Mouse (Mus musculus): ENCODE measurements around the gene Gm49345.
"Not testable (repeated sequence)": the region's sequence is repeated elsewhere in the genome, so short reads cannot be mapped to it uniquely, and the experiment has no call there.

Gene Gm49345

DNA sequence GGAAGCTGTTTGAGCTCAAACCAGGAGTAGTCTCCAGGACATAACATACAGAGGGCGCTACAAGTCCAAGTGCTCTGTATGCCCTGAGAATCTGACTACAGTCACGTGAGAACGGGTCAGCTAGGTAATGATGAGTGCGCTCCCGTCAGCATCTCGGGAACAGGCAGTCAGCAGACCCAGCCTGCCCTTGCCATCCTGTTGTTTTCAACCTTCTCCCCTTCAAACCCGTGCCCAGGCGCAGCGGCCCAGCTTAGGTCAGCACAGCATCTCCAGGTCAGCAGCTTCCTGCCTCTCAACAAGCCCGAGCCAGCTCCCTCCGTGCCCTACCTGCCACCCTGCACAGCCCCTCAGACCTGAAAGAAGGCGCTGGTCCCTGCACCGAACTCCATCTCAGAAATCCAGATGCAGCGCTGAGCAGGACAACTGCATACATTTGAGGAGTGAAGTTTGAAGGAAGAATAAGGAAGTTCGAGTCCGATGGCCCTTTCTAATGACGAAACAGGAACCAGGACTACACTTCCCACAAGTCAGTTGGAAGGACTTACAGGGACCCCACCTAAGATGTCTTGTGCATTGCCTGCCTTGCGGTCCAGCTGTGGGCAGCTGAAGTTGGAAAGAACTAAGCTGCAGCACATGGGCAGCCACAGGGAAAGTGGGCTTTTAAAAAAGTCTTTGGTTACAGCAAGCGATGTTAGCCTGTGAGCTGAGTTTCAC lies at the start of gene Gm49345, which contains the start of gene Zfp729a:
Gene Gm49345, minus strand, starts transcription at position 476 of the 714 bp plus-strand sequence.
Gene Zfp729a, minus strand, starts transcription at position 498 of the 714 bp plus-strand sequence.
- DNase-seq (ENCODE audit: low spot score), result peak; percentile 84

DNA sequence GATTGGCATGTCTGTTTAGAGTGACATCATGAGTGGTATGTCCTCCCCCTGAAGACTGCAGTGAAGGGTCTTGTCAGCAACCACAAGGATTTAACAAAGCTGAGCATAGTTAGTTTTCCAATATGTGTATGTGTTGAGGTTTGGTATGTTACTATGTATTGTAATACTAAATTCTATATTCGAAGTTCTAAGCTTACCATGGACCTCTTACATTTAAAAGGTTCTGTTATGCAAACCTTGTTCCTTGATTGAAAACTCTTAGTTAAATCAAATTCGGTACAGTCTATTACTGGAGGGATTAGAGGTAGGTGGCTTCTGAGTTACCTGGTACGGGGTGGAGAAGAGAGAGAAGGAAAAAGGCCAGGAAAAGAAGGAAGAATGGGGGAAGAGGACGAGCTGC lies 49.4 kb upstream of the Gm49345 start, which contains the start of gene Zfp738:
Gene Zfp738, minus strand, starts transcription at position 101 of the 400 bp plus-strand sequence.
- DNase-seq (ENCODE audit: low spot score), result no peak

DNA sequence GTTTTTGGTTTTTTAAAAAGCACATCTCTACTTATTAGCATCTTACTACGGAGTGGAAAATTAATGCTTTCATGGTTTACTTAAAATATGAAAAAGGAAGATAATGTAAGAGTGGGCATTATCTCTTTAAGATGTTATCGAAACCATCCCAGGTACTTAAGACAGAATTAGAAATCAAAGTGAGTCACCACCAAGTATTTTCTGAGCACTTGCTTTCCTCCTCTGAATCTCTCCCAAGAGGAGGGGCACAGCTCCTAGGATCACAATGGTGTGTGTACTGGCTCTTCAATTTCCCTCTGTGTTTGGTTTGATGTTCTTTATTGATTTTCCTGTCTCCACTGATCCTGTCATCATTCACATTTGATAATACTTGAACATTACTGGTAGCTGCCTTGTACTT lies 46.3 kb upstream of the Gm49345 start:
- not testable (repeated sequence) for DNase-seq (ENCODE audit: low spot score)

DNA sequence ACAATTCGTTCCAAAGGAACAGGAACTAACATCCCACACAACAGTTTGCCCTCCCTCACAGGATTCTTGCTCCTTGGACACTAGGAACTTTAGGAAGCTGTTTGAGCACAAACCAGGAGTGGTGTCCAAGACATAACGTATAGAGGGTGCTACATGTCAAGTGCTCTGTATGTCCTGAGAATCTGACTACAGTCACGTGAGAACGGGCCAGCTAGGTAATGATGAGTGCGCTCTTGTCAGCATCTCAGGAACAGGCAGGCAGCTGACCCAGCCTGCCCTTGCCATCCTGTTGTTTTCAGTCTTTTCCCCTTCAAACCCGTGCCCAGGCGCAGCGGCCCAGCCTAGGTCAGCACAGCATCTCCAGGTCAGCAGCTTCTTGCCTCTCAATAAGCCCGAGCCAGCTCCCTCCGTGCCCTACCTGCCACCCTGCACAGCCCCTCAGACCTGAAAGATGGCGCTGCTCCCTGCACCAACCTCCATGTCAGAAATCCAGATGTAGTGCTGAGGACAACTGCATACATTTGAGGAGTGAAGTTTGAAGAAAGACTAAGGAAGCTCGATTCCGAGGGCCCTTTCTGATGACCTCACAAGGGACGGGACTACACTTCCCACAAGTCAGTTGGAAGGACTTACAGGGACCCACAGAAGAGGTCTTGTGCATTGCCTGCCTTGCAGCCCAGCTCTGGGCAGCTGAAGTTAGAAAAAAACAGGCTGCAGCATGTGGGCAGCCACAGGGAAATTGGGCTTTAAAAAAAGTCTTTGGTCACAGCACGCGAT lies 45.6 kb upstream of the Gm49345 start:
- peak; percentile 78 for DNase-seq (ENCODE audit: low spot score)

DNA sequence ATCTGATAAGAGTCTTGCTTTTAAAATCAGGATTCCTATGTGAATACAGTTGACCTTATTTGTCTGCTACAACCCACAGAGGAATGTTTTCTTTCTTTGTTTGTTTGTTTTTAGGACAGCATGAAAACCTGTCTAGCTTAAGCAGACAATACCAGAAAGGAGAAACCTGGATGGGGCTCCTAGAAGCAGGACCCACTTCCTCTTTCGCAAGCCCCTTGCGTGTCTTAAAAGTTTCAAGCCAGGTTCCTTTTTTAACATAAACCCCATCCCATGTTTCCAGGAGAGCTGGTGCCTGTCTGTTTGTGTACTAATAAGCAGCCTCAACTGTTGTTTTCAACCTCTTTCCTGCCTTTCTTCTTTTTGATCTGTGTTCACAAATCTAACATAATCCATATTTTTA lies 37.3 kb upstream of the Gm49345 start:
- no peak for DNase-seq (ENCODE audit: low spot score)

DNA sequence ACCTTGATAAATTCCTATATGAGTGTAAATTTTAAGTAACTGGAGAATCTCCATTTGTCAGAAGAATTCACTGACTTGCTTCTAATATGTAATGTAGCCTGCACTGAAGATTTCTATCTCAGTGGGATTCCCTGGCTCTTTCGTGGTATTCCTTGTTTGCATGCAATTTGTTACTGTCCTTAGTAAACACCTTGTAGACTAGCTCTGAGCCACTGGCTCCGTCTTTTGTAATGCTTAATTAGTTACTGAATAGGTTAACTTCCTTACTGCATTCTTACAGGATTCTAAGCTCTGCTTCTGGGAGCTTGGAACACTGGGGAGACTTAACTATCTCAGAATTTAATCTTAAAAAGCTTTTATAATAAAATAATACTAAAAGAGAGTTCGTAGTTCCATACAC lies 14.9 kb upstream of the Gm49345 start:
- no peak for DNase-seq (ENCODE audit: low spot score)

DNA sequence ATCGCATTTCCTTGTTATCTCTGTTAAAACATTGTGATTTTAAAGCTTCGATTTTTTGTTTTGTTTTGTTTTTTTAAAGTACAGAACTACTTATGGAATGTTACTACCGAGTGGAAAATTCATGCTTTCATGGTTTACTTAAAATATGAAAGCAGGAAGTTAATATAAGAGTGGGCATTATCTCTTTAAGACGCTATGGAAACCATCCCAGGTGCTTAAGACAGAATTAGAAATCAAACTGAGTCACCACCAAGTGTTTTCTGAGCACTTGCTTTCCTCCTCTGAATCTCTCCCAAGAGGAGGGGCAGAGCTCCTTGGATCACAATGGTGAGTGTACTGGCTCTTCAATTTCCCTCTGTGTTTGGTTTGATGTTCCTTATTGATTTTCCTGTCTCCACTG lies 27.5 kb downstream of the Gm49345 start:
- DNase-seq (ENCODE audit: low spot score), result no peak

DNA sequence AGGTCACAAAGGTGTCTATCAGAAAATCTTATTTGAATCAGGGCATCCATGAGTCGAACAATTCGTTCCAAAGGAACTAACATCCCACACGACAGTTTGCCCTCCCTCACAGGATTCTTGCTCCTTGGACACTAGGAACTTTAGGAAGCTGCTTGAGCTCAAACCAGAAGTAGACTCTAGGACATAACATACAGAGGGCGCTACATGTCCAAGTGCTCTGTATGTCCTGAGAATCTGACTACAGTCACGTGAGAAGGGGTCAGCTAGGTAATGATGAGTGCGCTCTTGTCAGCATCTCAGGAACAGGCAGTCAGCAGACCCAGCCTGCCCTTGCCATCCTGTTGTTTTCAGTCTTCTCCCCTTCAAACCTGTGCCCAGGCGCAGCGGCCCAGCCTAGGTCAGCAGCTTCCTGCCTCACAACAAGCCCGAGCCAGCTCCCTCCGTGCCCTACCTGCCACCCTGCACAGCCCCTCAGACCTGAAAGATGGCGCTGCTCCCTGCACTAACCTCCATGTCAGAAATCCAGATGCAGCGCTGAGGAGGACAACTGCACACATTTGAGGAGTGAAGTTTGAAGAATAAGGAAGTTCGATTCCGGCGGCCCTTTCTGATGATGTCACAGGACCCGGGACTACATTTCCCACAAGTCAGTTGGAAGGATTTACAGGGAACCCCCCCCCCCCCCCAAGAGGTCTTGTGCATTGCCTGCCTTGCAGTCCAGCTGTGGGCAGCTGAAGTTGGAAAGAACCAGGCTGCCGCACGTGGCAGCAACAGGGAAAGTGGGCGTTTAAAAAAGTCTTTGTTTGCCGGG lies 28.3 kb downstream of the Gm49345 start, which contains the start of gene Zfp729b:
Gene Zfp729b, minus strand, starts transcription at position 642 of the 811 bp plus-strand sequence.
- peak; percentile 93 for DNase-seq (ENCODE audit: low spot score)

DNA sequence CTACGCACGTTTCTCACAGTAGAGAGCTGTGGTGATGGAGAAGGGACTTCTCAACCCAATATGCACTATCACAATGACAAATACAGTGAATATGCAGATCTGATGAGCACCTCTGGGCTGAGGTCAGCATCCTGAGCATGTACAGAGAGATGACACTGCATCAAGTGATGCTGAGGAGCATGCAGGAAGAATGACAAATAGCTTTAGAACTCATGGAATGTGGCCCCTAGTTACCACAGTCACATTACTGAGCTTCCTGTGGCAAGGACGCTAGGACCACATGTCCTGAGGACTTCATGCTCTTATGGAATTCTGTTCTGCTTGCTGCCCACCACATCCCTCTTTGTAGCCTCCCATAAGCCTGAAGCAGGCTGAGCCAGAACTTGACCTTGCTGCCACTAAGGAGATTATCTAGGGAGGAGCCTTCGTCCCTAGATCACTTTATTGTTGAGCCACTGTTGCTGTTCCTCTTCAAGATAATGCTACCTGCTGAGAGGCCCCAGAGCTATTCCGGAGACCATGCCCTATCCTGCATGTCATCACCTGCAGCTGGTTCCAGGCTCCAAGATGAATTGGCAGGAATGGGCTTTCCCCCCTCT lies 64.9 kb downstream of the Gm49345 start:
- DNase-seq (ENCODE audit: low spot score), result no peak

DNA sequence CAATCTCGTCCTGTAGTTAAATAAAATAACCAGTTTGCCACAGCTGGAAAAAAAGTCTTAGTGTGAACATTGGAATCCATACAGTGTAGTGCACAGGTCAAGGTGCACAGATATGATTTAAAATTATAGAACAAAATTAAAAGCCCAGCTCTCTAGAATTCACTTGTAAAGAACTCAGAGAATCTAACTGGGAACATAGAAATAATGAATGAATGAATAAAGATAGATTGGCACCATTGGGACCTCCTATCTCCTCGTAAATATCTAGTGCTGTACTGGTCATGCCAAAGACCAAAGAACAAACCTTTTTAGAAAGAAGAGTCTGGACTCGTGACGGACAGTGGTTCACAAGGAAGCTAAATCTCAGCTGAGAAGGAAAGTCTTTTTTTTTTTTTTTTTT lies 83.8 kb downstream of the Gm49345 start, which contains the start of gene Zfp748:
Gene Zfp748, minus strand, starts transcription at position 101 of the 400 bp plus-strand sequence.
- no peak for DNase-seq (ENCODE audit: low spot score)

DNA sequence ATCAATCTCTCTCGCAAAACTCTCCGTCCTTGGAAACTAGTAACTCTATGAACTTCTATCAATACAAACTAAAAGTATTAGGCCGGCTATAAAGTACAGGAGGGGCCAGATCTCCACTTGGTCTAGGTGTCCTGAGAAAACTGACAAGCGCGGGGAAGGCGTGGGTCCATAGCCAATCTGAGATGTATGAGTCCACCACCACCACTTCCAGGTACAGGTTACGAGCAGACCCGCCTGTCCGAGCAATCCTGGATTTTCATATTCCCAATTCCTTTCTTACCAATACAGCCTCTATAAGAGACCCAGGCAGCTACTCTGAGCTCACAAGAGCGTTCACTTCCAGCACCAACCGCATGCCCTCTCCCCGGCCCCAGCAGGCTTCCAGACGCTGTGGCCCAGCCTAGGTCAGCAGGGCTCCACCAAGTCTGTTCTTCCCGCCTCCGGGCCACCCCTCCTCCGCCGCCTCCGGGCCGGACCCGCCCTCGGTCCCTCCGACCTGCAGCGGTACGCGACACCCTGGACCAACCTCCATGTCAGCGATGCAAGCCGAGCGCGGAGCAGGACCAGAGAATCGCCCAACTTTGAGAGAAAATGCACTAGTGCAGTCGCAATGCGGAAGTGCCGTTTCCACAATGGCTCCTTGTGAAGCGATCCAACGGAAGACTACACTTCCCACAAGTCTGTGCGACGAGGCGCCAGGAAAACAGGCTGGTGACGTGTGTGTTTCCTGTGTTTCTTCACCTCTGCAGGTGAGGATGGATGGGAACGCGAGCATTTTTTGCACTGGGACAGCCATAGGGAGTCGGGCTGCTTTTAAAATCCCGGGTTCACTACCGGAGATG lies 84.8 kb downstream of the Gm49345 start:
- peak; percentile 79 for DNase-seq (ENCODE audit: low spot score)

DNA sequence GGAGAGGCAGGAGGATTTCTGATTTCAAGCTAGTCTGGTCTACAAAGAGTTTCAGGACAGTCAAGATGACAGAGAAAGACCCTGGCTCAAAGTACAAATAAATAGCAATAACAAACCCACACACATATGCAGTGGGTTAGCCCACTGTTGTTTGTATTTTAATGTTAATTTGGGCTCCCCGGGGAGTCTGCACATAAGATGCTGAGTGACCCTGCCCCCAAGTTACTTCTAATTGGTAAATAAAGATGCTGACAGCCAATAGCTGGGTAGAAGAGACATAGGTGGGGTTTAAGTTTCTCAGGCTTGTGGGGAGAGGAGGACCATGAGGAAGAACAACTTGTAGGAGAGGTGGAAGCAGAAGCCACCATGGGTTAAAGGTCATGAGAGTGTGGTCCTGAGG lies 91.6 kb downstream of the Gm49345 start:
- DNase-seq (ENCODE audit: low spot score), result no peak

Measured in testis, postnatal 10 days (tissue).